ENCODE assay signal across 8 mouse cellular contexts in genomic region chr6:127150663-127151564, GRCm38 (mm10). TPM values are rescaled to one million over a fixed set of nuclear protein-coding genes. Genes with fewer than 3 reads are reported as not detected.
DNase-seq lines count a peak whose midpoint lies in the region; ATAC-seq and TF ChIP-seq lines count a peak whose summit lies in the region.

No protein-coding gene starts in this region.

- peak; percentile 89 for DNase-seq in CD4-positive, CD25-positive, alpha-beta regulatory T cell, adult 2 months (ENCODE audit: low read depth, low spot score)
- peak; percentile 95 for DNase-seq in heart, postnatal 0 days (ENCODE audit: low spot score)
- peak; percentile 83 for DNase-seq in kidney, postnatal 14 days
- DNase-seq in lung, postnatal 10 days: peak; percentile 93
- DNase-seq in ovary, postnatal 14 days (ENCODE audit: low spot score): peak; percentile 54
- peak; percentile 55 for DNase-seq in thymus, postnatal 4 days

- WGBS in heart, postnatal 0 days: under 1% methylated on average over 33 of the region's 34 CpGs

- TF ChIP-seq POLR2A in embryonic fibroblast, embryonic 13.5 days (IDR thresholded peaks at IDR 0.05; ENCODE audit: low read depth, low read length): peak; percentile 100

- H3K27me3 ChIP-seq in heart, postnatal 0 days (ENCODE audit: control insufficient read depth, insufficient read depth, low read length): 0 out of 2 replicates have a peak, but pooled peaks cover 3% of the 10 kb centered on the region

- no peaks in the 10 kb centered on the region for H3K4me1 ChIP-seq in embryonic fibroblast, embryonic 13.5 days (ENCODE audit: control insufficient read depth, insufficient read depth, low read length)
- H3K4me1 ChIP-seq in heart, postnatal 0 days (ENCODE audit: control insufficient read depth, insufficient read depth): peaks cover 32% of the 10 kb centered on the region

- no peak for TF ChIP-seq CTCF in embryonic fibroblast, embryonic 13.5 days (IDR thresholded peaks at IDR 0.05; ENCODE audit: borderline replicate concordance, insufficient read depth, low read length)
- no peak for TF ChIP-seq CTCF in heart, postnatal 0 days (IDR thresholded peaks at IDR 0.05; ENCODE audit: low read depth)

- H3K9ac ChIP-seq in heart, postnatal 0 days (replicated peaks; ENCODE audit: low read depth, low read length): peak overlapping the region; percentile 91

- no peak for TF ChIP-seq EP300 in heart, postnatal 0 days (IDR thresholded peaks at IDR 0.05; ENCODE audit: low read depth)

- H3K27ac ChIP-seq in embryonic fibroblast, embryonic 13.5 days (ENCODE audit: insufficient read depth, low read length): peak overlapping the region; percentile 91
- peak overlapping the region; percentile 89 for H3K27ac ChIP-seq in heart, postnatal 0 days (ENCODE audit: low read depth)

- H3K4me2 ChIP-seq in heart, postnatal 0 days (ENCODE audit: low read depth, low read length): peak overlapping the region; percentile 95

- peak; percentile 19 for ATAC-seq in activated CD4-positive, CD25-positive, alpha-beta regulatory T cell, adult 4 months
- ATAC-seq in heart, postnatal 0 days (ENCODE audit: insufficient read depth, low read depth): peak; percentile 68

- H3K36me3 ChIP-seq in heart, postnatal 0 days (replicated peaks; ENCODE audit: control insufficient read depth, insufficient read depth, low read length): peaks cover 2% of the 10 kb centered on the region

- H3K4me3 ChIP-seq in embryonic fibroblast, embryonic 13.5 days (ENCODE audit: insufficient read depth, low read length): peak overlapping the region; percentile 87
- H3K4me3 ChIP-seq in heart, postnatal 0 days (ENCODE audit: low read depth, low read length): peak overlapping the region; percentile 77

- no peaks in the 10 kb centered on the region for H3K9me3 ChIP-seq in heart, postnatal 0 days (replicated peaks; ENCODE audit: control insufficient read depth, low read length)

RNA-seq across cellular contexts. Expression of gene Ccnd2, which starts 1.1 kb away (rescaled TPM):
- 100 to 1,000 TPM; 863 to 906 TPM for polyA plus RNA-seq in activated CD4-positive, CD25-positive, alpha-beta regulatory T cell, adult 4 months (2017; shearing (Covaris generic))
- polyA plus RNA-seq in embryonic fibroblast, embryonic 13.5 days (2011; ENCODE audit: insufficient read length, low read depth, missing spikeins): 2,159 and 2,298 TPM in 2 replicates
- total RNA-seq in heart, postnatal 0 days (2014; rRNA removed; ENCODE audit: low replicate concordance): 31.1 and 34.5 TPM in 2 replicates
- 383 and 392 TPM in 2 replicates for polyA plus RNA-seq in heart, postnatal 0 days (2015; fragmentation: Nextera tagmentation; extraction: Ambion mirVana)

RNA-seq across cellular contexts. Expression of gene Tigar, which starts 41.6 kb away (rescaled TPM):
- polyA plus RNA-seq in activated CD4-positive, CD25-positive, alpha-beta regulatory T cell, adult 4 months (2017; shearing (Covaris generic)): 1 to 10 TPM; 6.7 to 8.2 TPM
- polyA plus RNA-seq in embryonic fibroblast, embryonic 13.5 days (2011; ENCODE audit: insufficient read length, low read depth, missing spikeins): 8.1 and 8.6 TPM in 2 replicates
- total RNA-seq in heart, postnatal 0 days (2014; rRNA removed; ENCODE audit: low replicate concordance): 9.0 and 21.1 TPM in 2 replicates
- polyA plus RNA-seq in heart, postnatal 0 days (2015; fragmentation: Nextera tagmentation; extraction: Ambion mirVana): 14.4 and 15.6 TPM in 2 replicates

Comparison
In these comparisons a context has a peak if more than half of its experiments do, and no peak if none do; other contexts are left out.
1. Peak in every context shown above with its lines: DNase-seq, ATAC-seq, H3K4me3 ChIP-seq and H3K27ac ChIP-seq.